Mouse (Mus musculus): ENCODE measurements around the gene Gm21833. TPM values are rescaled to one million over a fixed set of nuclear protein-coding genes. Genes with fewer than 3 reads are reported as not detected.
"Not testable (repeated sequence)": the region's sequence is repeated elsewhere in the genome, so short reads cannot be mapped to it uniquely, and the experiment has no call there.

The Gm21833 gene
- polyA plus RNA-seq (2017; shearing (Covaris generic)) = under 1 TPM in 1 of 2 experiments, not detected in 1; 0.22 TPM

GRCm38 (mm10) chr16:82828082-82828481 lies at the start of gene Gm21833:
Gm21833 (plus strand) TSS chr16:82828382.
- not testable (repeated sequence) for ATAC-seq

- no peak for ATAC-seq
Observed at GRCm38 (mm10) chr16:82789521-82789920, 38.7 kb upstream of the Gm21833 start.

- no peak for ATAC-seq
Observed at GRCm38 (mm10) chr16:82796489-82796888, 31.7 kb upstream of the Gm21833 start.

- no peak for ATAC-seq
Observed at GRCm38 (mm10) chr16:82815255-82815654, 12.9 kb upstream of the Gm21833 start.

- no peak for ATAC-seq
Observed at GRCm38 (mm10) chr16:82816615-82817014, 11.6 kb upstream of the Gm21833 start.

- ATAC-seq = no peak
Observed at GRCm38 (mm10) chr16:82855752-82856151, 27.6 kb downstream of the Gm21833 start.

GRCm38 (mm10) chr16:82864590-82864989 lies 36.4 kb downstream of the Gm21833 start:
- no peak for ATAC-seq
